Mouse (Mus musculus) c-Kit-positive CD71-positive TER-119-positive erythroid progenitor cells, embryonic 14.5 days (primary cell): ENCODE results near the gene Map2k3.

Experiments
- DNase-seq: peaks from one replicate; pipeline ENCODE4 v3.0.0-alpha.2; 2013; ENCODE audit warnings: low spot score

Gene Map2k3

DNA sequence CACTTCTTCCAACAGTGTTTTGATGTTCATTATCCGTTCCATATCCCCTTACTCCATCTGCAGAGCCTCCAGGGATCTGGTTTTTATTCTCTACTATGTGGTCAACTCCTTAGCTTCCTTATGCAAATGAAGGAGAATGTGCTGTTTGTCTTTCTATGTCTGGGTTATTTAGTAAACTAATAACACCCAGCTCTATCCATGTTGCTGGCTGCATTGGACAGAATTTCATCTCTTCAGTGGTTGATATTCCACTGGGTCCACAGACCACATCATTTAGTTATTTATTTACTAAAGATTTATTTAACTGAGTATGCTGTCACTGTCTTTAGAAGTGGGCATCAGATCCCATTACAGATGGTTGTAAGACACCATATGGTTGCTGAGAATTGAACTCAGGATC, 29.3 kb downstream of the Map2k3 start:
- DNase-seq, result no peak

DNA sequence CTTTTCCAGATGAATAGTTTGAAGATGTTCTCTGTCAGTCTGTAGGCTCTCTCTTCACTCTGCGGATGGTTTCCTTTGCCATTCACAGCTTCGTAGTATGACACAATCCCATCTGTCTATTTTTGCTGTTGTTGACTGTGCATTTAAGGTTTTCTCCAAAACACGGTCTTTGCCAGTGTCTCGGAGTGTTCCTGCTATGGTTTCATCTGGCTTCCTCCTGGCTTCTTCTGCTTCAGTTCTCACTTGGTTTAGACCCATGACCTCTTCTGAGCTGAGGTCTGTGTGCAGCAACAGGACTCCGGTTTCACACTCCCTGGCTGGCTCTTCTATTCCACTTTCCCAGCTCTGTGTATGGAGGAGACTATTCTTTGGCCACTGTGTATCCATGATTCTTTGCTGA, 30.9 kb downstream of the Map2k3 start:
- no peak for DNase-seq

DNA sequence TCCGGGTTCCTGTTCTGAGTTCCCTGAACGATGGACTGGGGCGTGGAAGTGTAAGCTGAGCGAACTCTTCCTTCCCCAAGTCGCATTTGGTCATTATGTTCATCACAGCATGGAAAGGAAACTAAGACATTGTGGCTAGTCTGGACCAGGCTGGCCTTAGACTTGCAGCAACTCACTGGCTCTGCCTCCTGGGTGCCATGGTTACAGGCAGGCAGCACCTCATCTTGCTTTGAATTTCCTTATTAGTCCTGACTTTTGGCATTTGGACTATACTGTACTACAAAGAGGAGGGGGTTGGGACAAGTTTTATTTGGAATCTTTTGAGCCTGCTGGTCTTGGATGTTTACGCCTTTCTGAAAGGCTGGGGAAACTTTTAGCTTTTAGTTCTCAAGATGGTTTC, 35.1 kb downstream of the Map2k3 start:
- DNase-seq, result no peak

DNA sequence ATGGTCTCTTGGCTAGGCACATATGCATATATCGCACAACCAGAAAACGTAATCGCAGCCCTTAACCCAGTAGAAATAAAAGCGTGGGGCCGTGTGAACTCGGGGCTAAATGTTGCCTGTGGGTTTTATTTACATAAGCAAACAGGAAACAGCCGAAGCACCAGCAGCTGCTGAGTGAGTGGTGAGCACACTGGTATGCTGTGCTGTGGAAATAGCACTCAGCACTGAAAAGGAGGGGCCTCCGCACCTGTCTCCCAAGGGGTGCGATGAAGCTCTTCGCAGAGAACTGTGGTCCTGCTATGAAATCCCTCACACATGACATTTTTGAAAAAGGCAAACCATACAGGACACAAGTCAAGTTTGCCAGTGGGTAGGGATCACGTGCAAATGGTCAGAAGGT, 43.3 kb downstream of the Map2k3 start:
- DNase-seq, result no peak

DNA sequence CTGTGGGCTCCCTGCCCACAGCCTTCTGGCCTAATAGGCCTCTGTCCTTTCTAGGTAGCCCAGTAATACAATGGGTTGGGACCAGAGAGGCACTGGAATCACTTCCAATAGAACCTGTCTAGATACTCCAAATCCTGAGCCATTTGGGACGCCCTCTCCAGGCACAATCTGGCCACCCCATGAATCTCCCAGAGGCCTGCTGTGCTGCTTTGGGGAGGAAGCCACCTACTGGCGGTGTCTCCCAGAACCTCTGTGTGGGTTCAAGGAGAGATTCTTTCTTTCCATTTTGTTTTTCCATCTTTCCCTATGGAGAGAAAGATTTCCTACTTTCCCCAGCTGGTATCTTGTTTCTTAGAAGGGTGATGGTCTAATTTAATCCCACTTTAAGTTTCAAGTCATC, 44.4 kb downstream of the Map2k3 start:
- no peak for DNase-seq

DNA sequence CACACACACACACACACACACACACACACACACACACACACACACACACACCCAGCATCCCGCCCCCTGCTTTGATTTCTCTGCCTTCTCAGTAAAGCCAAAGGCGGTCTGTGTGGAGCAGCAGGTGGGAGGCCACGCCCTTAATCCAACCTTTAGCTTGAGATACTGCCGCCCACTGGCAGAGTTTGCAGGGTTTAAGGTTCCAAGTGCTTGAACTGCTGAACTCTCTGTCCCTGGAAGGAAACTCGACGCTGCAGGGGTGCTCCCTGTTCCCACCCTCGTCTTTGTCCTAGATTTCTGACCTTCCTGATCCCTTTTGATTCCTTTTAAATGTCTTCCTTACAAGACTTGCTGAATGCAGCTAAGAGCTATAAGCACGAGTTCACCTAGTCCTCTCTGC, 44.9 kb downstream of the Map2k3 start:
- DNase-seq, result no peak

DNA sequence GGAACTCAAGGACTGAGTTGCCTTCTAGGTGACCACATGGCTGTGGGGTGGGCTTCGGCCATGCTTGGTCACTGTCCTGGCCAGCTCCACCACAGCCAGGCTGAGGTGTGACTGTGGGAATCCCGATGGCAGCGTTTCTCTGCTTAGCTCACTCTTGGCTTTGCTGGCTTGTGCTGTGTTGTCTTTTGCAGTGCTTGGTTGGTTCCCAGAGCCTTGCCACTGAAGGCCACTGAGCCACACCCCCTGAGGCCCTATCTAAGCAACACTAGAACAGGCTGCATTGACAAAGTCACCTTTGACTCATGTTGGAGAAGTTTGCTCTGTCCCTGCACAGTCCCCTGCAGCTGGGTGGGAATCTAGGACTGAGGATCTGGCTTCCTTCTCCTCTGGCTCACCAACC, 45.3 kb downstream of the Map2k3 start:
- no peak for DNase-seq

DNA sequence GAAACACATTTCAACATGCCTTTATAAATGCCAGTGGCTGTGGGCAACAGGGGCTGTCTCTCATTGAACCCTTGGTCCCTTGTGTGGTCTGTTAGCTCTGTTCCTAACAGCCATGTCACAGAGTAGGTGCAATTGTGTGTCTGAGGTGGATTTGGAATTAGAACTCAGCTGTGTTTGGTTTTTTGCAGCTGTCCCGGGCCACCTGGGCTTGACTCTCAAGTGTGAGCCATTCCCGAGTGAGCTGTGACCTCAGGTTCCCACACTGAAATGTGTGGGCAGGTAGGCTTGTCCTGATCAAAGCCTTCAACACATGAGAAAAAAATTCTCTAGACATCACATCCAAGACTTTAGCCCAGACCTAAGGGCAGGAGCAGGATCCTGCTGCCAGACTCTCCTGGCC, 46.8 kb downstream of the Map2k3 start:
- DNase-seq, result no peak

DNA sequence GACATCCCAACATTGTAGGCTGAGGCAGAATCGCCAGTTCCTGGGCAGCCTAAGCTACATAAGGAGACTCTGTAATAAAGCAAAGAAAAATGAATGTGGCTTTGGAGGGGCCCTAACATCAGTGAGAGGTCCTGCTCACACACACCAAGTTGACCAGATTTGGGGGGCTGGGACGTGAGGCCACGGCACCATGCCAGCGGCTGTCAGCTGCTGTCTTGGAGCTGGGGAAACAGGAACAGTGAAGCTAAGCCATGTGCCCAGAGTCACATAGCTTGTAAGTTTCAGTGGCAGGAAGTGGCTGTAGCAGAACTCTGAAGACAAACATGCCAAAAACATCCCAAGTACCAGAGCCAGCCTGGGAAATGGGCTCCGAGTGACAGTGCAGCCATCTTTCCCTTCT, 48.0 kb downstream of the Map2k3 start:
- no peak for DNase-seq

DNA sequence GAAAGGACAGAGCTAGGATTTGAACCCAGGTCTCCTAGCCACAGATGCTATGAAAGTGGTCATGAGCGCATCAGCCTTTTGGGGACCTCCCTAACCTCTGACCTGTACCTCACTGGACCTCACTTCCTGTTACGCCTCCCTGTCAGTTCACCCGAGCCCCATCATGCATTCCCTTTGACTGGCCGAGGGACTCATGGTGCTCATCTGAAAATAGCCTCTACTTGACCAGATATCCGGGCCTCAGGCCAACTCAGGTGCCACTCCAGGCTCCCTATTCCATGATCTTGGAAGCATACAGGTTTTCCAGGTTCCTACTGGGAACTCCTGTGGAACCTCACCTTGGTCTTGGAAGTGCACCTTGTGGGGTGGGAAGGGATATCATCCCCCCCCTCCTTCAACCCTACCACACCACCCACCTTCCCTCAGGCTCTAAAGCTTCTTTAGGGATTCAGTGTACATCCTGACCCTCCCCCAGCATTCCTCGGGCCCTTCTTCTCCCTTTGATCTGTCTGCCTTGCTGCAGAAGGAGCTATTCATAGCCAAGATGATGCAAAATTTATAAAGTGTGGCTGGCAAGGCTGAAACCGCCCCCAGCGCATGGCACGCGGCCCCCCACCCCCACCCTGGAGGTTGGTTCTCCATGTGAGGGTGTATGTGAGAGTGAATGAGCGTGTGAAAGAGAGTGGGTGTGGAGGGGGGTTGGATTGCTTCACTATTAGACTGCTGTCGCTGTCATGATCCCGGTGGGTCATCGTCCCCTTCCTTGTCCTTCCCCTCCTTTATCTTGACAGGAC, 50.1 kb downstream of the Map2k3 start:
- no peak for DNase-seq

DNA sequence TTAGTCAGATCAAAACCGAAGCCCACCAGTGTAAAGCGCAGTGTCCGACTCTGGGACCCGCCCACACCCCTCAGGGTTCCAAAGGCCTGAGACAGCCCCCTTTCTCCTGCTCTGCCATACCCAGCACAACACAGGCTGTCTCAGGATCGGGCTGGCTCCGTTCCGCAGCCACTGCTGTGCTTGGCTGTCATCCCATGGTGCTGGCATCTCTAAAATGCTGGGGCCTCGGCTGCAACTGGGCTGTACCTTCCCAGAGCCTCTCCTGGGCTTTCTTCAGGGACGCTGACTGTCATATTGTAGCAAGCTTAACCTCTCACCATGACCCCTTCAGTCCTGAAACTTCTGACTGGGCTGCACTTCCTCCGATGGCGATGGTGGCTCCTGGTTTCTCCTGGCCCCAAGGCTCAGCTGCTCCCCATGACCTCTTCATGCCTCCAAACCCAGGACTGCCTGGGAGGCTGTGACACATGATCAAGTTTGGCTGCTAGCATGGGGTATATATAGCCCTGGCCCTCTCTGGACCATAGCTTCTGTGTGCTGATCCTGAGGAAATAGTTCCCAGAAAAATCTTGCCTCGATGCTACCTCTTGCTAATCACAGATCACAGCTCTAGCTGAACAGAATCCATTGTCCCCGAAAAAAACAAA, 53.2 kb downstream of the Map2k3 start:
- DNase-seq, result no peak

DNA sequence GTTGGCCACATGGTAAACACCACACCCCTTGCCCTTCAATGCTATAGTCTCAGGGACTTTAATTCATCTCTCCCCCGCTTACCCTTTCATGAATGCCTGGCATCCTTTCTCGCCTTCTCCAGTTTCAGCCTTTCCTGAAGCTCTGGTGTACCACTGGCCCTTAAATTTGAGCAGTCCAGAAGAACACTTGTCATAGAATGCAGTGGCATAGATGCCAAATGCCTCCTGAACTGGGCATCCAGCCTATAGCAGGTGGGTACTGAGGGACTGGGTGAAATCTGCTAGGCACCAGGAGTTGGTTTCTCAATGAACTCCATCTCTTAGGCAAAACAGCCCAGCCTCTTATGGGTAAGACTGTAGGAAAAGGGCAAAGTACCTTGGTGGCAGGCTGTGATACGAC, 58.6 kb downstream of the Map2k3 start:
- DNase-seq, result no peak
